Mouse (Mus musculus): Measurements from ENCODE around the gene Gm28035.

Gene Gm28035

GRCm38 (mm10) chr2:30280743-30281142 lies 40.4 kb downstream of the Gm28035 start, which contains the start of gene Gm28038:
TSS of gene Gm28038 (plus strand) at chr2:30281043.
- in situ Hi-C loops (cut with MboI; ENCODE audit: low pct_unique_long_range_greater_than_20kb in 1 of 2, low sequenced_read_pairs in 2 of 2, unreplicated experiment in 1 of 2), result loop anchor here in 1 of 2 experiments (5.0 kb wide), 1 partner anchor 88 kb away; no protein-coding TSS in a partner anchor

DNA sequence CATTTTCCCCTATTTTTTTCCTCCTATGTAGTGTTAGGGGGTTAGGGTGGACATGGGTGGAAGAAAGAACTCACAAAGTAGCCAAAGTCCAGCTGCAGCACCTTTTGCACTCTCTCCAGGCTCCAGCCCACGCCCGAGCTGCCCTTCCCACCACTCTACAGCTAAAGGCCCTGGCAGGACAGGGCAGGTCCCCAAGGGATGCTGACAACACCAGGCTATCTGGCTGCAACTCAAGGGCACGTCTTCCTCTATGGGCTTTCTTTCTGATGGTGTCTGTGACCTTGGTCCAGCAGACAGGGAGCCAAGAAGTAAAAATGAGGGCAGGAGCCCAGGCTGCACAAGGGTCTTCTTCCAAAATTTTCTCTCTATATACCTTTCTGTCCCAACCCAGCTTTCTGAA lies 41.3 kb downstream of the Gm28035 start:
- in situ Hi-C loops (cut with MboI; ENCODE audit: low pct_unique_long_range_greater_than_20kb in 1 of 2, low sequenced_read_pairs in 2 of 2, unreplicated experiment in 1 of 2), result loop anchor here in 1 of 2 experiments (5.0 kb wide), 1 partner anchor 89 kb away; no protein-coding TSS in a partner anchor

- in situ Hi-C loops (cut with MboI; ENCODE audit: low pct_unique_long_range_greater_than_20kb in 1 of 2, low sequenced_read_pairs in 2 of 2, unreplicated experiment in 1 of 2), result loop anchor here in 1 of 2 experiments (5.0 kb wide), 1 partner anchor 91 kb away; no protein-coding TSS in a partner anchor
Measured at GRCm38 (mm10) chr2:30283193-30283592, 42.8 kb downstream of the Gm28035 start.

- in situ Hi-C loops (cut with MboI; ENCODE audit: low pct_unique_long_range_greater_than_20kb in 1 of 2, low sequenced_read_pairs in 2 of 2, unreplicated experiment in 1 of 2), result no loop called here
Measured at GRCm38 (mm10) chr2:30285004-30285403, 44.6 kb downstream of the Gm28035 start.

- in situ Hi-C loops (cut with MboI; ENCODE audit: low pct_unique_long_range_greater_than_20kb in 1 of 2, low sequenced_read_pairs in 2 of 2, unreplicated experiment in 1 of 2), result no loop called here
Measured at GRCm38 (mm10) chr2:30285416-30286181, 45.2 kb downstream of the Gm28035 start.

GRCm38 (mm10) chr2:30286192-30287026 lies 46.0 kb downstream of the Gm28035 start, which contains the start of the genes Dolk and Nup188:
TSS of gene Dolk (minus strand) at chr2:30286334.
TSS of gene Nup188 (plus strand) at chr2:30286397.
- in situ Hi-C loops (cut with MboI; ENCODE audit: low pct_unique_long_range_greater_than_20kb in 1 of 2, low sequenced_read_pairs in 2 of 2, unreplicated experiment in 1 of 2), result no loop called here

DNA sequence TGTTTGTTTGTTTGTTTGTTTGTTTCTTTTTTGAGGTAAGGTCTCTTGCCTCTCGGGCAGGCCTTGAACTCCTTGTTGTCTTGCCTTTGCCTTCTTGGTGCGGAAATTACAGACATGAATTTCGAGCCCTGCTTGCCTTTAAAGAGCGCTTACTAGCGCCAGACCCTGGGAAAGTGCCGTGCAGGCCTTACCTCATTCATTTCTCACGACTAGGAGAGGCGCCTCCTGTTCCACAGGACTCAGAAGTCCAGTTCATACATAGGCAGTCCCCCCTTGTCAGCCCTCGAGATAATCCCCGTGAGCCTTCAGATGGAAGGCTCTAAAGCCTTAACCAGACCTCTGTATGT lies 46.6 kb downstream of the Gm28035 start:
- in situ Hi-C loops (cut with MboI; ENCODE audit: low pct_unique_long_range_greater_than_20kb in 1 of 2, low sequenced_read_pairs in 2 of 2, unreplicated experiment in 1 of 2), result no loop called here

DNA sequence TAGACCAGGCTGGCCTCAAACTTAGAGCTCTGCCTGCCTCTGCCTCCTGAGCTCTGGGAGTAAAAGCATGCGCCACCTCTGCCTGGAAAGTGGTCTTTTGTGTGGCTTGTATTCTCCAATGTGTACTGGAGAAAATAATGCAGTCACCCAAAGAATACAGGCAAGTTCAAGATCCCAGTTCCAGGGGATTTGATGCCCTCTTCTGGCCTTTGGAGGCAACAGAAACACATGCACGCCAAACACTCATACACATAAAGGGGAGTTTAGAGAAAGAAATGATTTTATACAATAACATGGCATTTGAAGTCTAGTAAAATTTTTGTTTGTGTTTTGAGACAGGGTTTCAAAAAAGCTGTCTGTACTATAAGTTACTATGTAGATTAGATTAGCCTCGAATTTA lies 59.2 kb downstream of the Gm28035 start:
- in situ Hi-C loops (cut with MboI; ENCODE audit: low pct_unique_long_range_greater_than_20kb in 1 of 2, low sequenced_read_pairs in 2 of 2, unreplicated experiment in 1 of 2), result no loop called here

DNA sequence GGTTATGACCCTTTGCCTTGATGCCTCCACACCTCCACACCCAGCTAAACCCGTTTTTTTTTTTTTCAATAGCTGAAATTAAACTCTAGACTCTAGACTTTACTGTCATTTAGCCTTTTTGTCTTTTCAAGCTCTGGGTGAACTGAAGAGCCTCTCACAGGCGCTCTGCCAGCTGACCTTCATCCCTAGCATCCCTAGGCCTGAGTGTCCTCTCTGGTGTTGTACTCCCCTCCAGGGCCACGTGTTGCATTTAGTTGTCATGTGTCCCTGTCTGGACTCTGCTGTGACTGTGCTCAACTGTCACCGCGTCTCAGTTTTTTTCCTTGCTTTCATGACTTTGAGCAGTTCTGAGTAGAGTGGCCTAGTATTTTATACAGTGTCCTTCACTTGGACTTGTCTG lies 59.6 kb downstream of the Gm28035 start:
- in situ Hi-C loops (cut with MboI; ENCODE audit: low pct_unique_long_range_greater_than_20kb in 1 of 2, low sequenced_read_pairs in 2 of 2, unreplicated experiment in 1 of 2), result loop anchor here (10.0 to 25.0 kb wide), 2 partner anchors 288 to 405 kb away; no protein-coding TSS in a partner anchor

- in situ Hi-C loops (cut with MboI; ENCODE audit: low pct_unique_long_range_greater_than_20kb in 1 of 2, low sequenced_read_pairs in 2 of 2, unreplicated experiment in 1 of 2), result loop anchor here (10.0 to 25.0 kb wide), 2 partner anchors 294 to 411 kb away; no protein-coding TSS in a partner anchor
Measured at GRCm38 (mm10) chr2:30306087-30306486, 65.7 kb downstream of the Gm28035 start.

DNA sequence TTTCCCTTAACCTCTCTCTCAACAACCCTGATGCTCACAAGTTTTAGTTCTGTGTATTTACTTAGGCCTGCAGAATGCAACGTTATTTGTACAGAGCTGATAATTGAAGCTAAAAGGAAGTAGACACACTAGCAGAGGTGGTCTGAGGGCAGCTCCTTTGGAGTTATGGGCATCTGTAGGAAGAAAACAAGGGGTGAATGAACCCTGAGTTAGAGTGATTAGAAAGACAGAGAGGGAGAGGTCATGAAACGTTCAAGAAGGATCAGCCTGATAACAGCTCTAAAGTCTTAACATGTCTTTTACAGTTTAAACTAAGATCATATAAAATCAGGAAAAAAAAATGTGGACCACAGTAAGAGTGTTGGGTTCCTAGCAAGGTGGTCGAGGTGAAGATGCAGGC lies 69.0 kb downstream of the Gm28035 start:
- in situ Hi-C loops (cut with MboI; ENCODE audit: low pct_unique_long_range_greater_than_20kb in 1 of 2, low sequenced_read_pairs in 2 of 2, unreplicated experiment in 1 of 2), result loop anchor here (10.0 to 25.0 kb wide), 2 partner anchors 297 to 415 kb away; no protein-coding TSS in a partner anchor

DNA sequence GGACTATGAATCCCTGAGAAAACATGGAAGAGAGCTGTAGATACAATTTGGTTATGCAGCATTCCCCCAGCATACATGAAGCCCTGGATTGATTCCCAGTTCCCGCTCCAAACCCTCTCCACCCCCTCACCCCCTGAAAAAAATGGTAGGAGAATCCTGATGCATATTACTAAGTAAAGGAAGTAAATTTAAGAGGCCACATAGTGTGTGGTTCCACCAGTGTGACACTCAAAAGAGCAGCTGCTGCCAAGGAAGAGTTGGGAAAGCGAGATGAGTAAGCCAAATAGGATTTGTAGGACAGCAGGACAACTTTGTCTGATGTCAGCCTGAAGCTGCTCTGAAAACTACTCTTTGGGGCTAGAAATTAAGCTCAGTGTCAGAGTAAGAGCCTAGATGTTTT lies 71.1 kb downstream of the Gm28035 start:
- in situ Hi-C loops (cut with MboI; ENCODE audit: low pct_unique_long_range_greater_than_20kb in 1 of 2, low sequenced_read_pairs in 2 of 2, unreplicated experiment in 1 of 2), result loop anchor here in 1 of 2 experiments (25.0 kb wide), 1 partner anchor 299 kb away; no protein-coding TSS in a partner anchor

DNA sequence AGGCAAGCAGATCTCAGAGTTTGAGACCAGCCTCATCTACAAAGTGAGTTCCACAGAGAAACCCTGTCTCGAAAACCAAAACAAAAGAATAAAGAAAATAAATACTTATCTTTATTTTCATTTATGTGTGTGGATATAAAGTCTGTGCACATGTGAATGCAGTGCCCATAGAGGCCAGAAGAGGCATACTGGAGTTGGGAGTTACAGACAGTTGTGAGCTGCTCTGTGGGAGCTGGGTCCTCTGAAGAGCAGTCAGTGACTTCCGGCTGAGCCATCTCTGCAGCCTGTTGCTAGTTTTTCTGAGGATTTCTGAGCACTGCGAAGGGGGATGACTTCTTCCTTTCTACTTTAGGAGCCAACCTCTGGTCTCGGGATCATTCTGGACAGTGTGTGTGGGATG lies 75.8 kb downstream of the Gm28035 start:
- in situ Hi-C loops (cut with MboI; ENCODE audit: low pct_unique_long_range_greater_than_20kb in 1 of 2, low sequenced_read_pairs in 2 of 2, unreplicated experiment in 1 of 2), result loop anchor here in 1 of 2 experiments (25.0 kb wide), 1 partner anchor 304 kb away; no protein-coding TSS in a partner anchor

- in situ Hi-C loops (cut with MboI; ENCODE audit: low pct_unique_long_range_greater_than_20kb in 1 of 2, low sequenced_read_pairs in 2 of 2, unreplicated experiment in 1 of 2), result loop anchor here in 1 of 2 experiments (25.0 kb wide), 1 partner anchor 305 kb away; no protein-coding TSS in a partner anchor
Measured at GRCm38 (mm10) chr2:30316955-30317354, 76.6 kb downstream of the Gm28035 start.

DNA sequence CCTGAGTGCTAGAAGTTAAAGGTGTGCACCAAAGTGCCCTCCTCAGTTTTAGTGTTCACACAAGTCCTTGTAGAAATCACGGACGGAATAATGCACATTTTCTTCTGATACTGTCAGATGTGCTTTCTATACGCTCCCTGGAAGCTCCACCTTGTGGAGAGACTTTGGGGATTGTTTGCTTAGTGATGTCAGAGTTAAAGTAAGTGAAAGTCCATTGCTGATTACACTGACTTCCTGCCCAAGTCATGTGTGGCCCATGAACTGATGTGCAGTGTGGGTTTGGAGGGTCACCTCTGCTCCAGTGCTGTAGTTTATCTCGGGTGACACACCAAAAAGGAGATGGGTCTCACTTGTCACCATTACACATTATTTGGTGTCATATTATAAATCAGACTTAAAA lies 78.9 kb downstream of the Gm28035 start:
- in situ Hi-C loops (cut with MboI; ENCODE audit: low pct_unique_long_range_greater_than_20kb in 1 of 2, low sequenced_read_pairs in 2 of 2, unreplicated experiment in 1 of 2), result loop anchor here in 1 of 2 experiments (25.0 kb wide), 1 partner anchor 307 kb away; no protein-coding TSS in a partner anchor

GRCm38 (mm10) chr2:30323111-30323510 lies 82.7 kb downstream of the Gm28035 start:
- in situ Hi-C loops (cut with MboI; ENCODE audit: low pct_unique_long_range_greater_than_20kb in 1 of 2, low sequenced_read_pairs in 2 of 2, unreplicated experiment in 1 of 2), result loop anchor here in 1 of 2 experiments (25.0 kb wide), 1 partner anchor 311 kb away; no protein-coding TSS in a partner anchor

- in situ Hi-C loops (cut with MboI; ENCODE audit: low pct_unique_long_range_greater_than_20kb in 1 of 2, low sequenced_read_pairs in 2 of 2, unreplicated experiment in 1 of 2), result no loop called here
Measured at GRCm38 (mm10) chr2:30325296-30325695, 84.9 kb downstream of the Gm28035 start.

DNA sequence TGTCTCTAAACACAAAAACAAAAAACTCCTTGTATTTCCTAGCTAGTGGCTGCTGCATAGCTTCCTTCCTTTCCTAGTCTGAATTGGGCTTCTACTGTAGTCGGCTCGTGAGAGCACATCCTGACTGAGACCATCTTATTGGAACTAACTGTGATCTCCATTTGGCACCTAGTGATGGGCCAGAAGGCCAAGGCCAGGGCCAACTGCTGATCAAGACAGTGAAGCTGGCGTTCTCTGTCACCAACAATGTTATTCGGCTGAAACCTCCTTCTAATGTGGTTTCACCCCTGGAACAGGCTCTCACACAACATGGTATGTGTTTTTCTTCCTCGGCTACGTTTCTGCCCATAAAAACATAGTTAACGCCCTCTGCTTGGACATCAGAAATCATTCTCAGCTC lies 86.9 kb downstream of the Gm28035 start:
- in situ Hi-C loops (cut with MboI; ENCODE audit: low pct_unique_long_range_greater_than_20kb in 1 of 2, low sequenced_read_pairs in 2 of 2, unreplicated experiment in 1 of 2), result no loop called here

DNA sequence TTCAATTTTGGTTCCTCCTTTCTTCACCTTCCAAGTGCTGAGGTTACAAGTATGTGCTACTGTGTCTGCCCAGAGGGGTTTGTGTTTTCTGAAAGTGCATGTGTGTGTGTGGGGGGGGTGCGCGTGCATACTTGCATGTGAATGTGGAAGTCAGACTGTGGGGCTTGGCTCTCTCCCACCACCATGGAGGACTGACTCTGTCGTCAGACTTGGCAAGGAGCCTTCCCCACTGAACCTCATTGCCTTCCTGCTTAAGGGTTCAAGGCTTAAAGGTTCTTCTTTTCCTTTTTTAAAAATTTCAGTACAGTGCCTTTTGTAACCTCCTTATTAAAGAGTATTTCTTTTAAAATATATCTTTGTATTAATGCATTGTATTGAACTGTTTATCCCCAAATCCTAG lies 88.4 kb downstream of the Gm28035 start:
- in situ Hi-C loops (cut with MboI; ENCODE audit: low pct_unique_long_range_greater_than_20kb in 1 of 2, low sequenced_read_pairs in 2 of 2, unreplicated experiment in 1 of 2), result no loop called here
